Mouse (Mus musculus) granulocyte monocyte progenitor cell, adult 5-6 weeks (primary cell): ENCODE results near the gene Scmh1. TPM values are rescaled to one million over a fixed set of nuclear protein-coding genes. Genes with fewer than 3 reads are reported as not detected.
"Not testable (repeated sequence)": the region's sequence is repeated elsewhere in the genome, so short reads cannot be mapped to it uniquely, and the experiment has no call there.

Experiments used
- ATAC-seq: replicated peaks from 2 replicates; pipeline ENCODE4 v1.8.0; 2016; ENCODE audit warnings: mild to moderate bottlenecking, moderate TSS enrichment, inconsistent platforms; ENCODE audit not compliant: poor library complexity, severe bottlenecking
- total RNA-seq, 2 experiments: library from RNA; stranded (forward) in 1 of 2; stranded (reverse) in 1 of 2; fragments of 200-712, 200-1000 nt in 1 of 2; fragments of >200 nt in 1 of 2; fragmentation: Nextera tagmentation in 1 of 2; gene quantifications; 2 replicates each; pipeline ENCODE4 v1.2.3; 2014 to 2017

The Scmh1 gene
- total RNA-seq (2014; fragmentation: Nextera tagmentation) = 58.8 and 61.4 TPM in 2 replicates
- total RNA-seq (2017) = 7.8 and 10.1 TPM in 2 replicates

DNA sequence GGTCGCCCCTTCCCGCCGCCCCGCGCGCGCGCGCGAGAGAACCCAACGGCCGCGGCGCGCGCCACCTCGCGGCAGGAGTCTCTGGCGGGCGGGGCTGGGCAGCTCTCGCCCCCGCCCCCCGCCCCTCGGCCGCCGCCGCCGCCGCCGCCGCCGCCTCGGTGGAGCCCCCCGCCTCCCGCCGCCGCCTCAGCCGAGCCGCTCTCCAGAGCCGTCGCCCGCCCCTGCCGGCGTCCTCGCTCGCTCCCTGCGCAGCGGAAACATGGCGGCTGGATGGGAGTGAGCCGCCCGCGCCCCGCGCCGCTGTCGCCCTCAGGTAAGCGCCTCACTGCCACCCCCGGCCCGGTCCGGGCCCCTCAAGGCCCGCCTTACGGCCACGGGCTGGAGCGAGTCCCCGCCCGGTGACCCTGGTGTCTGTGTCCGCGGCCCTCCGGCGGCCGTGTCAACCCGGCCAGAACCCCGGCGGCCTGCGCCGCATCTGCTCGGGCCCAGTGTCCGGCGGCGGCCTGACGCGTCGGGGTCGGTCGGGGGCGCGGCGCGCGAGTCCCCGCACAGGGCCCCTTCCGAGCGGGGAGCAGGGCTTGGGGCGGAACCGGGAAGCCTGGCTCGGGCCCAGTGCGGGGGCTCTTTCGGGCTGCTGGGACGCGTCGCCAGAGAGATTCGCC is at the start of gene Scmh1:
Gene Scmh1 (plus strand): TSS at position 138 of the 662 bp plus-strand sequence.
- ATAC-seq = peak; percentile 74

DNA sequence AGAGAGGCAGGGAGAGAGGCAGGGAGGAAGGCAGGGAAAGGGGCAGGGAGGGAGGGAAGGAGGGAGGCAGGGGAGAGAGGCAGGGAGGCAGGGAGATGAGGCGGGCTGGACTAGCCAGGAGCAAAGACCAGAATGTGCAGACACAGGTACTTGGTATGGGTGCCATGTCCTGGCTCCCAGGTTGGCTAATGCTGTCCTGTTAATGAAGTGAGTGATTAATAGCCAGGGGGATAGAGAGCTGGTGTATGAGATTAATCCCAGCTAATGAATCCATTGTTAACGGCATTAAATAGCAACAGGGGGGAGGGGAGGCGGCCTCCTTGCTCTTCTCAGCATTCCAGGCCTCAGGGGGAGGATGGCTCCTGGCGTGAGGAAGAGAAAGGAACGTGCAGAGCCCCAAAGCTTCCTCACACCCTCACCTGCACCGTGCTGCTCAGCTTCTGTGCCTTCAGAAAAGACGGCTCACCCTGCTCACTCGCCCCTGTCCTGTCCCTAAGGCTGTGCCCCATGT is 45.0 kb upstream of the Scmh1 start:
- no peak for ATAC-seq

DNA sequence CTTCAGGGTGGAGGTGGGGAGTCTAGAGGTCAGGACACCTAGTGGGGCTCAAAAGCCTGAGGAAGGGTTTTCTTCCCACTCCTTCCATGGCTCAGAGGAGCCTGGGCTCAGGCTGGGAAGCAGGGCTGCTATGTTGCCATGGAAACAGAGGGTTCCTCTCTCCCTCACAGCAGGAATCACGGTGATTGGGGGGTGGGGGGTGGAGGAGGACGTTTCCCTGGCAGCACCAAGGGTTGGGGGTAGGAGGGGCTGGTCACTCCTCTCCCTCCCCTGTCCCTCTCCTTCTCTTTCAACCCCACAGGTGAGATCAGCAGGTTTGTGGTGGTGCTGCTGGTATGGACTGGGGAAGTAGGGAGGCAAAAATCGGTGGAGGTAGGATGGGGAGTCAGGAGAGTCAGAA is 40.4 kb upstream of the Scmh1 start:
- no peak for ATAC-seq

DNA sequence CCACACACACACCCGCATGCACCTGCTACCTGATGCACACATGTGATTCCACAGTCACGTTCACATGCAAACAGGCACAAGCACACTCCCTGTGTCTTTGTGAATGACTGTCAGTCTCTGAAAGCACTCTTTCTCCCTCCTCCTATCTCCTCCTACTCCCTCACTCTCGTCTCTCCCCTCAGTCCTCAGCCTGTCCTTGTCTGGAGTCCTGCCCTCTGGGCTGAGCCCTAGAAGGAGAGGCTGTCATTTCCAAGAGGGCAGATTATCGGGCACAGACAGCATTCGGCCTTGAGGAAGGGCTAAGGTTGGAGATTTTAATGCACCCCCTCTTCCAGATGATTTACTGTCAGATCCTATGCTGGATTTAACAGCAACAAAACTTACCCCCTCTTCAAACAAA is 39.6 kb upstream of the Scmh1 start:
- ATAC-seq = no peak

GRCm38 (mm10) chr4:120368031-120368430 is 37.0 kb upstream of the Scmh1 start:
- ATAC-seq = no peak

- ATAC-seq = peak; percentile 86
These were observed 36.4 kb upstream of the Scmh1 start for GRCm38 (mm10) chr4:120368663-120369062.

DNA sequence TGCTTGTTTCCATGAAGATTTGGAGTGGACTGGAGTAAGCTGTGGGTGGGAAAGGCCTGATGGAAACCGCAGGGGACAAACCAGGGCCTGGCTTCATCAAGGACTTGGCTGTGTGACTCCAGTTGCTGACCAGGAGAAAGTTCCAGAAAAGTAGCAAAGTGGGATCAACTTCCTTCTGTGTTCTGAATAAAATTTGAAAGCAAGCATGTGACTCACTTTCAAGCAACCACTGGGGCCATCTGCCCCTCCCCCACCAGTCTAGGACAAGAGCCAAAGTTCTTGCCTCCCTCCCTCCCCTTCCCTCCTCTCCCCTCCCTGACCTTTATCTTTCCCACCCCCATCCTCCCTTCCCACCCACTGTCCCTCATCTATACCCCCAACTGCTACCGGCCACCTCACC is 35.9 kb upstream of the Scmh1 start:
- no peak for ATAC-seq

DNA sequence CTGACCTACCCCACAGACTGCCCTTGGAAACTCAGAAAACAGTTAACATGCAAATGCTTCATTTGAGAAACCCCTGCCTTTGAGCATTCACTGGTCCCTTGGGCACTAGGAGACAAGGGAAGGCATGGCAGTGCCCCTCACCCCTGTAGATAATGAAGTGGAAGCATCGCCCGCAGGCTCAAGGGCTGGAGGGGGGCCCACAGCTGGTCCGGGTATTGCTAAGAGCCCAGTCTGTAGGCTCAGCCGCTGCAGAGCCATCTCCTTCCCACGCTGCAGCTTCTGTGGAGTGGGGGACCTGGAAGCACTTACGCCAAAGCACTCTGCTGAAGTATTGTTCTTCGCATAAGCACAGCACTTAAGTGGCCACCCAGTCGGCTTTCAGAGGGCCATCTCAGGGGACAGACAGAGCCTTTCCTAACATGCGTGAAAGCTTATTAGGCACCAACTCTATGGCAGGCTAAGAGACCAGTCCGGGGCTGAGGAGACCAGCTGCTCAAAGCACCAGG is 35.2 kb upstream of the Scmh1 start:
- no peak for ATAC-seq

GRCm38 (mm10) chr4:120372838-120373237 is 32.2 kb upstream of the Scmh1 start:
- ATAC-seq = no peak

GRCm38 (mm10) chr4:120373813-120374212 is 31.3 kb upstream of the Scmh1 start:
- no peak for ATAC-seq

DNA sequence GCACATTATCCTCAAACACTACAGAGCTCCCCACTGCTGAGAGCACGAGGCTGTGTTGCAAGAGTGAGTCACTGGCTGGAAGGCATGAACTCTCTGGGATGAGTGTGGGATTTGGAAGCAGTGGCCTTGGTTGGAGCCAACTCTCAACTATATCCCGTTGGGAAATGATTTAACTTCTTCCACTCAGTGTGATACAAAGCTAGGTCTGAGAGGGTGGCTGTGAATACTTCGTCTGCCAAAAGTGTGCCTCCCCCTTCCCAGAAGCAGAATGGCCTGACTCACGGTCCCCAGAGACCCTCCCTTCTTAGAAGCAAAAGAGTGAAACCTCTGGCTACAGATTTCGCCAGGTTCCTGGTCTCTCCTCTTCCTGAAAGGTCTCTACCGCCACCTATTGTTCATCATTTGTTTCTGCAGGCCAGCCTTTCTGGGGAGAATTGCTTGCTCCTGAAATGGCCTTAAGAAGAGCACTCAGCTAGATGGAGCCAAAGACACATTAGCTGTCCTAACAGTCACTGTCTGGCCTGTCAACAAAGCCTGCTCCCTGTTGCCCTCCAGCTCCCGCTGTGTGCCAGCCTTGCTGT is 24.2 kb upstream of the Scmh1 start:
- peak; percentile 86 for ATAC-seq

DNA sequence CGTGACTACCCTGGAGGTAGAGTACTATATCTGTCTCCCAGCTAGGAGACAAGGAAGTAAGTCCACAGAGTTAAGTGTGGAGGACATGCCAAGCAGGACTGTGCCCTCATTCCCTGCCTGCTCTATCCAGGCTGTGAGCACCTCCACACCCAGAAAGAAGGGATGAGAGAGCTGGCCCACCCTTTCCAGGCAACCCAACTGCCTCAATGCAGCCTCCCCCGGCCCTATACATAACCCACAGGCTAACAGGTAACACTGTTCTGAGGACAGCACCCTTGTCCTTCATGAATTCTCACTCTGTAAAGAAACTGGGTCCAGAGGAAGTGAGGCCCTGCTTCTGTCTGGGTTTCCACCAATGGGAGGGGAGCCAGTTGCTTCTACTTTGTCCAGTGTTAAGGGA is 19.6 kb upstream of the Scmh1 start:
- no peak for ATAC-seq

DNA sequence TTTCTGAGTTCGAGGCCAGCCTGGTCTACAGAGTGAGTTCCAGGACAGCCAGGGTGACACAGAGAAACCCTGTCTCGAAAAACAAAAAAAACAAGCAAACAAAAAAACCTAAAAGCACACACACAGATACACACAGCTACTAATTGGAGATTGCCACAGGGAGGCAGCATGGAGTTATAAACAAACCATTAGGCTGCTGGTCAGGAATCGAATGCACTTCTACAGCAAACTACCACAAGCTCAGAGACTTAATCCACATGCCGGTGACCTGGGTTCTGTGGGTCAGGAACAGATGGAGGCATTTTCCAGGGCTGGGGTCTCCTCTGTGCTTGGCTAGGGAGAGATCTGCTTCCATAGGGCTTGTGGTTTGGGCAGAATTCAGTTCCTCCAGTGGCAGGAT is 17.6 kb upstream of the Scmh1 start:
- ATAC-seq = peak; percentile 35

DNA sequence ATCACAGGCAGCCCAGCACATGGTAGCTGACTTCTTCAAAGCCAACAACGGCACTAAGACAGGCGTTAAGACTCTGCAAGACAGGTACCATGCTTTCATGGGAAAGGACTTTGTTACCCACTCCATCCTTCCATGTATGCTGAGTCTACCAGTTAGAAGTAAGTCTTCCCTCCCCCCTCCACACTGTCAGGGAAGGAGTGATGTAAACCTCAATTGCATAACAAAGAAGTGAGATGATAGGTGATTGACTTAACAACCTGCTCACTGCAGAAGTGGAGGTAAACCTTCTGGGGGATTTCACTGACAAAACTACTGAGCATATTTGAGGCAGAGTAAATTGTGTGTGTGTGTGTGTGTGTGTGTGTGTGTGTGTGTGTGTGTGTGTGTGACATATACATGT is 17.1 kb upstream of the Scmh1 start:
- ATAC-seq = no peak

- no peak for ATAC-seq
These were observed 16.0 kb upstream of the Scmh1 start for GRCm38 (mm10) chr4:120388998-120389542.

DNA sequence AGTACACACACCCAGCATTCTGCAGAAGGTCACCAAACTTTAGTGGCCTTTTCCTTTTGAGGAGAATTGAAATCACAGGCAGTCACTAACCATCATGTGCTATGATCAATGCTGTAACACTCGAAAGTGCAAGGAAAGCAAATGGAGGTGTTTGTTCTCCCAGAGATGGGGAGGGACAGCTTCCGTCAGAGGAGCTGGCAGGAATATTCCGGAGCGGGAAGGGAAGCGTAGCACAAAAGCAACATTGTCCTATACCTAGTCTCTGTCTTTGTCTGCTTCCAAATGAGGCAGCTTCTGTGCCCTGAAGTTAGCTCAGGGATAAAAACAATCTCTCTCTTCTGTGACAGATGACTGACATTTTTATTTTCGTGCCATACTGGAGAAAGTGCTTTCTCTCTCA is 15.5 kb upstream of the Scmh1 start:
- no peak for ATAC-seq

DNA sequence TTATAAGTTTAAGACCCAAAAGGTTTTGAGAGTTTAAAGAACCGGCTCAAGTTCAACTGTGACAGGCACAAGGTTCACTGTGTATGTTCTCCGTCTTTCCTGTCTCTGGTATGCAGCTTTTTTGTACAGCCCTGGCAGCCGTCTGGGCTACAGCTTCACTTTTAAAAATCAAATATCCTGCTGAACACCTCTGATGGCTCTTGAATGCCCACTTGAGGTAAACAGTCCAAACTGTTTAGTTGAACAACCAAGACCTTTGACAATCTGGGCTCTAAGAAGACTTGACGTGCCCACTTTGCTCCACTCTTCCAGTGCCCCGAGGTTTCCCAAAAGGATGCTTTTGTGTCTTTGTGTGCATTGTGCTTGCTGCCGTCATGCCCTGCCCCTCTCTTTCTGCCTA is 13.5 kb upstream of the Scmh1 start:
- ATAC-seq = no peak

GRCm38 (mm10) chr4:120392341-120392740 is 12.7 kb upstream of the Scmh1 start:
- no peak for ATAC-seq

GRCm38 (mm10) chr4:120392748-120393147 is 12.3 kb upstream of the Scmh1 start:
- no peak for ATAC-seq

DNA sequence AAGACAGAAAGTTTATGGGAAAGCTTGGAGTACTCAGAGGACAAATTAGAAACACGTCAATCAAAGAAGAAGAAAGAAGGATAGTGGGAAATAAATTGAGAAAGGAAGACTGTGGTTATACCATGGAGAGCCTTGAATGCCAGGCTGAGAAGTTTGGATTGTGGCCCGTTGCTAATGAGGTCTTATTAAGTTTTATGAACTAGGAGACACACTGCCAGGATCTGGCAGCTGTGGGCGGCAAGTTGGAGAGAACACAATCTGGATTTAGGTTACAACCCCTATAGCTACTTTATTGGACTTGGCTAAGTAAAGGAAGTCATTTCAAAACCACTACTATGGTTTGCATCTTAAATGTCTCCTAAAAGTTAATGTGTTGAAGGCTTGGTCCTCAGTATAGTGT is 4.8 kb upstream of the Scmh1 start:
- no peak for ATAC-seq

GRCm38 (mm10) chr4:120402105-120402504 is 3.0 kb upstream of the Scmh1 start:
- not testable (repeated sequence) for ATAC-seq

DNA sequence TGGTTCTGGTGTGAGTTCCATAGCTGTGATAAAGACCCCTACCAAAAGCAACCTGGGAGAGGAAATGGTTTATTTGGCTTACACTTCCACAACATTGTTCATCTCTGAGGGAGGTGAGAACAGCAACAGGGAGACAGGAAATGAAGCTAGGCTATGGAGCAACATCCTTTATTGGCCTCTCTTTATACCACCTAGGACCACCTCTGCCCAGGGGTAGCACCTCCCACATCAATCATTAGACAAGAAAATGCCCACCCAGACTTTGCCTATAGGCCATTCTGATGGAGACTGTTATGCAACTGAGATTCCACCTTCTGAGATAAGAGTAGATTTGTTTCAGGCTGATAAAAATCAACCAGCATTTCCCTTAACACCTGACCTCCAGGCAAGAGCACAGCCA is 834 bp upstream of the Scmh1 start:
- 0 out of 2 replicates have a peak, but pooled peaks have one; percentile 18 for ATAC-seq
